Mouse (Mus musculus): ENCODE measurements around the gene Trak2. TPM values are rescaled to one million over a fixed set of nuclear protein-coding genes. Genes with fewer than 3 reads are reported as not detected.
"Not testable (repeated sequence)": the region's sequence is repeated elsewhere in the genome, so short reads cannot be mapped to it uniquely, and the experiment has no call there.

The Trak2 gene
- polyA plus RNA-seq, 1 experiment, result 13.0 TPM

DNA sequence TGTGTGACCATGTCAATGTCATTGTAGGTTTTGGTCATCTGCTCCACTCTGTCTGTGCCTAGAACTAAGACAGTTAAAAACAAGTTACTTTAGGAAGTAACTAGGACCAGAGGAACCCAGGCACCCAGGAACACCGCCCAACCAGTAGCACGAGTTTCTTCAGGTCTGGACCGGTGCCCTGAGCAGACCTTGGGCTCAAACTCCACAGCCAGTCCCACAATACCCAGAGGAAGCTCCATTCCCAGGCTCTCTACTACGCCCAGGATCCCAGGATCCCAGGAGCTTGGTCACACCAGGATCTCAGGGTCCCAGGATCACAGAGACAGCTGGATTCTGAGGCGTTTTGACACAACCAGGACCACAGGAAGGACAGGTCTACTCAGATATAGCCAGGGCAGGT, 46.6 kb downstream of the Trak2 start:
- no peak overlapping the region for H3K27ac ChIP-seq (ENCODE audit: insufficient read depth, low read depth, low read length)
- TF ChIP-seq POLR2A (IDR thresholded peaks at IDR 0.05; ENCODE audit: low read depth, low read length) (no peak), CTCF (IDR thresholded peaks at IDR 0.05; ENCODE audit: extremely low read depth, insufficient read length, insufficient replicate concordance, low read depth, low read length) (no peak)
- peaks cover 12% of the 10 kb centered on the region for H3K36me3 ChIP-seq (ENCODE audit: control insufficient read depth, insufficient read depth, low read length)
- no peak overlapping the region for H3K4me3 ChIP-seq (ENCODE audit: low read depth, low read length)
- no peaks in the 10 kb centered on the region for H3K27me3 ChIP-seq (ENCODE audit: control insufficient read depth, insufficient read depth, low read length)
- 46% methylated on average over 5 of the region's 5 CpGs for WGBS
- H3K4me1 ChIP-seq (ENCODE audit: control insufficient read depth, insufficient read depth, insufficient read length, low read length), result peaks cover 2% of the 10 kb centered on the region; the same call in 1 of the 2 replicates

DNA sequence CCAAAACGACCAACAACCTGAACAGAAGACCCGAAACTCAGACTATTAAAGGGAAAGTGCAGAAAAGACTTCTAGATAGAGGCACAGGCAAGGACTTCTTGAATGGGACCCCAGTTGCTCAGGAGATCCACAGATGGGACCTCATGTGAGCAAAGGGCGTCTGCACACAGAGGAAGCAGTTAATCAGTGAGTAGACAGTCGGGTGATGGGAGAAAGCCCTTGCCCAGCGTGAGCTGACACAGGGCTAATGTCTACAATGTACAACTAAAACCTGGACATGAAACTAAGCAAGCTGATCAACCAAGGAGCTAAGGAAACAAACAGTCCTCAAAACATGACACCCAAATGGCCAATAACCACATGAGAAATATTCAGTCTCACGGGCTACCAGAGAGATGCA, 55.7 kb downstream of the Trak2 start:
- H3K36me3 ChIP-seq (ENCODE audit: control insufficient read depth, insufficient read depth, low read length), result peaks cover 49% of the 10 kb centered on the region
- no peaks in the 10 kb centered on the region for H3K27me3 ChIP-seq (ENCODE audit: control insufficient read depth, insufficient read depth, low read length)
- no peak overlapping the region for H3K27ac ChIP-seq (ENCODE audit: insufficient read depth, low read depth, low read length)
- no peak overlapping the region for H3K4me3 ChIP-seq (ENCODE audit: low read depth, low read length)
- no peaks in the 10 kb centered on the region for H3K4me1 ChIP-seq (ENCODE audit: control insufficient read depth, insufficient read depth, insufficient read length, low read length)
- TF ChIP-seq CTCF (IDR thresholded peaks at IDR 0.05; ENCODE audit: extremely low read depth, insufficient read length, insufficient replicate concordance, low read depth, low read length), result no peak
- TF ChIP-seq POLR2A (IDR thresholded peaks at IDR 0.05; ENCODE audit: low read depth, low read length), result no peak
- 86% methylated on average over 6 of the region's 6 CpGs for WGBS

DNA sequence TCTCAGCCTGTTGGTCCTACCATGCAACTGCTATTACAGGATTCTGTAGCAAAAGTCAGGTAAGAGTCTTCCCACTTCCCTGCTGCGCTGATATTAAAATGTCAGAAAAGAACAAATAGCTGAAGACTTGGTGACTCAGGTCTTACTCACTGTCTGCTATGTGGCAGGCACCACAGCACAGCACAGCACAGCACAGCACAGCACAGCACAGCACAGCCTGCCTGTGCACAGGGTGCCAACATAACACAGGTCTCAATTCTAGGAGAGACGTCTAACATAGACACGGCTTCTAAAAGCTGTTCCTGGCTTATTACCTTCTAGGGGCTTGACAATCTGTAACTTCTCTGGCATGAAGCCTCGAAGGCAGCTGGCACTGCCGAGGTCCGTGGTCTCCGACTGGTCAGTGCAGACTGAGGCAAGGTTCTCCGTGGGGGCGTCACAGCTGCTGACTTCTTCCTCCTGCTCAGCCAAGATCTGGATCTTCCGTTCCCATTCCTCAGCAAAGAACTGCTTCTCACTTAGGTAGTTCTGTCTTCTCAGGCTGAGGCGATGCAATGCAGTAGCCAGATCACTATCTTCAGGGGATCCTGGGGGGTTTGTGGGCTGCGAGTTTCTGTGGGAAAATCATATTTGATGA, 63.5 kb downstream of the Trak2 start:
- H3K4me3 ChIP-seq (ENCODE audit: low read depth, low read length), result no peak overlapping the region
- no peaks in the 10 kb centered on the region for H3K27me3 ChIP-seq (ENCODE audit: control insufficient read depth, insufficient read depth, low read length)
- no peak for TF ChIP-seq CTCF (IDR thresholded peaks at IDR 0.05; ENCODE audit: extremely low read depth, insufficient read length, insufficient replicate concordance, low read depth, low read length)
- TF ChIP-seq POLR2A (IDR thresholded peaks at IDR 0.05; ENCODE audit: low read depth, low read length), result no peak
- no peak overlapping the region for H3K27ac ChIP-seq (ENCODE audit: insufficient read depth, low read depth, low read length)
- WGBS, result 94% methylated on average over 12 of the region's 12 CpGs
- no peaks in the 10 kb centered on the region for H3K4me1 ChIP-seq (ENCODE audit: control insufficient read depth, insufficient read depth, insufficient read length, low read length)
- H3K36me3 ChIP-seq (ENCODE audit: control insufficient read depth, insufficient read depth, low read length), result peaks cover 52% of the 10 kb centered on the region

DNA sequence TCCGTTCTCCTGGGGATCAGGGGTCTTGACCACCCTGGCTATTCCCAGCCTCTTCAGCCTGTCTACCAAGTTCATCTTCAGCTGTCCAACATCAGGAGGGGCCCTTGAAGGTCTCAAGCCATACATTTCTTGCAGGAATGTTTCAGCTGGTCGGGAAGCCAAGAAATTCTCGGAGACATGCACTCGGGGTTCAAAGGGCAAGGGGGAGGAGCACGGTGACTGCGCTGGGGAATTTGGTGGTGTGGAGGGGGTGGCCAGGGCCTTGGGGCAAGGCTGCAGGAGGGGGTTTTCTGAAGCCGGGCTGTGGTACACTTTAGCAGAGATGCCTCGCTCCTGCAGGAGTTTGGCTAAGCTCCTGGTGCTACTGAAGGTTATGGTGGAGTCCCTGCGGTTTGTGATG, 69.5 kb downstream of the Trak2 start:
- 66% methylated on average over 9 of the region's 9 CpGs for WGBS

DNA sequence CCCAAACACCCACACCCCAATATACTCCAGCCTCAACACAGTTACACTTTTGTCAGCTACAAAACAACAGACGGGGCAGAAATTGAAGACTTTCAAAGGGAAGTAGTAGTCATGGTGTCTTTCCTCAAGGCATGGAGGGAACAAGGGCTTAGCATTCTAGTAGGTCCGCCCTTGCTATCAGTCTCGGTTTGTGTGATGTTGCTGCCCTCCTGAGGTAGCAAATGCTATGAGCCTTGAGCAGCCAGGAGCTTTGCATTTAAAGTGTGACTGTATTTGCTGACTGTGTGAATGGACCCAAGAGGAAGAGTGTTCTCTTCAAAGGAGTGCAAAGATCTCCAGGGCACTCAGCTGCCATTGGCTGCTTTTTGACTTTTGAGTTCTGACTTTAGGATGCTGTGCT, 75.7 kb downstream of the Trak2 start:
- H3K27me3 ChIP-seq (ENCODE audit: control insufficient read depth, insufficient read depth, low read length); H3K4me3 ChIP-seq (ENCODE audit: low read depth, low read length); H3K27ac ChIP-seq (ENCODE audit: insufficient read depth, low read depth, low read length); H3K36me3 ChIP-seq (ENCODE audit: control insufficient read depth, insufficient read depth, low read length); H3K4me1 ChIP-seq (ENCODE audit: control insufficient read depth, insufficient read depth, insufficient read length, low read length): not testable (repeated sequence)
- 23% methylated on average over 3 of the region's 3 CpGs for WGBS

More for the DNA sequence above, 69.5 kb downstream of the Trak2 start:
- Histone ChIP-seq H3K36me3 (ENCODE audit: control insufficient read depth, insufficient read depth, low read length) (peaks cover 38% of the 10 kb centered on the region), H3K27ac (ENCODE audit: insufficient read depth, low read depth, low read length) (no peak overlapping the region), H3K4me1 (ENCODE audit: control insufficient read depth, insufficient read depth, insufficient read length, low read length) (no peaks in the 10 kb centered on the region), H3K4me3 (ENCODE audit: low read depth, low read length) (no peak overlapping the region), H3K27me3 (ENCODE audit: control insufficient read depth, insufficient read depth, low read length) (no peaks in the 10 kb centered on the region)
- TF ChIP-seq CTCF (IDR thresholded peaks at IDR 0.05; ENCODE audit: extremely low read depth, insufficient read length, insufficient replicate concordance, low read depth, low read length) (no peak), POLR2A (IDR thresholded peaks at IDR 0.05; ENCODE audit: low read depth, low read length) (no peak)

DNA sequence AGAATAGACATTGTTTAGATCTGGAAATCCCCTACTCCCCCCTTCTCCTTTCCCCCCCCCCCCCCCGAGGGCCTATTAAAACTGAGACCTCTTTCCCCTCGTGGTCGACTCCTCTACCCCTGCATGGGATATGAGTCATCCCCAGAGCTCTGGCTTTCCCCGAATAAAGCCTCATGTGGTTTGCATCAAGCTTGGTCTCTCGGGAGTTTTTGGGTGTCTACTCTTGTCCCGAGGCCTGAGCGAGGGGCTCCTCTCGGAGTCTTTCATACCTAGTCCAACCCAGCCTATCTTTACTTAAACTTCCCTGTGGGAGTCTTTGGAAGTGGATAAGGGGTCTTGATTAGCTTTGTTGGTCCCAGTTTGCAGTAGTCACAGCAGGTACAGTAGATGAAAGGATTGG, 80.8 kb downstream of the Trak2 start:
- H3K4me3 ChIP-seq (ENCODE audit: low read depth, low read length); H3K27ac ChIP-seq (ENCODE audit: insufficient read depth, low read depth, low read length); H3K36me3 ChIP-seq (ENCODE audit: control insufficient read depth, insufficient read depth, low read length); H3K27me3 ChIP-seq (ENCODE audit: control insufficient read depth, insufficient read depth, low read length): not testable (repeated sequence)
- peaks cover 12% of the 10 kb centered on the region; the same call in 1 of the 2 replicates for H3K4me1 ChIP-seq (ENCODE audit: control insufficient read depth, insufficient read depth, insufficient read length, low read length)
- 84% methylated on average over 8 of the region's 8 CpGs for WGBS

DNA sequence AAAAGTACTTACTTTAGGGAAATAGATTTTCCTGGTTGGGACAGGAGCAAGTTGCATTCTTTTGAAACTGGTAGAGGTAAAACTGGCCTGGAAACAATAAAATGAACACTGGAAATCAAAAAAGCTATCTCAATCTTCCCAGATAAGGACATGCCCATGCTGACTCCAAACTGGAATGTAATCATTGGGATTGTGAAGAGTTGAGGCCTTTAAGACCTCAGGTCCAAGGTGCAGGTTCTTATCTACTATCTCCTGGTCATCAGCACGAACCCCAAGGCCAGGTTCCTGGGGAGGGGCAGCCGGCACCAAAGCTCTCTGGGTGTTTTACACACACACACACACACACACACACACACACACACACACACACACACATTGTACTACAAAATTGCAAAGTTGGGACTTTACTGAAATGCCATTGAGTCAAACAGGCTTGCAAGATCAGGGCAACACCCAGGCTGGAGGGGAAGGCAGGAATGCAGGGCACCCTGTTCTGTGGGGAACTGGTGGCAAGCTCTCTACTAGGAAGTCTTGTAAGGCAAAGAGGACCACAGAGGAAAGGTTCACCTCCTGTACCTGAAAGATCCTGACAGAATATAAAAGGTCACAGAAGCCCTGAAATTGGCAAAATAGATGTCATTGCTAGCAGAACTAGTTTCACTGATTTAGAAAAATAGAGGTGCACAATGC, 81.6 kb downstream of the Trak2 start:
- H3K36me3 ChIP-seq (ENCODE audit: control insufficient read depth, insufficient read depth, low read length); H3K4me3 ChIP-seq (ENCODE audit: low read depth, low read length); H3K27me3 ChIP-seq (ENCODE audit: control insufficient read depth, insufficient read depth, low read length): not testable (repeated sequence)
- Histone ChIP-seq H3K4me1 (ENCODE audit: control insufficient read depth, insufficient read depth, insufficient read length, low read length) (peaks cover 12% of the 10 kb centered on the region; the same call in 1 of the 2 replicates), H3K27ac (ENCODE audit: insufficient read depth, low read depth, low read length) (peak overlapping the region; percentile 78)
- 14% methylated on average over 2 of the region's 2 CpGs for WGBS

DNA sequence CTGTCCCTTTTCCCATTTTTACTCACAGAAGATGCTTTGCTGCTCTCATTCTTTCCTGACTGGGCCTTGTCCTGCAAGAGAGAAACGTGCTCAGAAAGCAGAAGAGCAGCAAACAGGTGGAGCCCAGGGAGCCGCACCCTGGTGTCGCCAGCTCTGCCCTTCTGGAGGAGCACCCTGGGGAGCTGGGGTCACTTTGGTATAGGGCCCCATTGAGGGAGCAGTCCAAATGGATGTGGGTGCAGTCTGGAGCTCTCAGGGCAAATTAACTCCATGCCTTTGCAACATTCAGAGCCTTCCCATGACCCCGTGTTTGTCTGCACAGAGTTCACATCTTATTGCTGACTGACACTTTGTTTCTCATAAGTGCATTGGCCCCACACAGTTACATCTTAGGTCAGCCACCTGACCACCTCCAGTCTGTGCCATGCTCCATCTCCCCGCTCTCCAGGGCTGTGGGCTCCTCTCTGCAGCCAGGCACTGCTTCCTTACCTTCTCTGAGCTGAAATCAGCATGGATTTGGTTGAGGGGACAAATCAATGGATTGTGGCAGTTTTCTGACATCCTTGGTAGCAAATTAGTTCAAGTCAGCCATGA, 82.4 kb downstream of the Trak2 start:
- H3K4me3 ChIP-seq (ENCODE audit: low read depth, low read length); H3K36me3 ChIP-seq (ENCODE audit: control insufficient read depth, insufficient read depth, low read length); H3K27me3 ChIP-seq (ENCODE audit: control insufficient read depth, insufficient read depth, low read length): not testable (repeated sequence)
- Histone ChIP-seq H3K4me1 (ENCODE audit: control insufficient read depth, insufficient read depth, insufficient read length, low read length) (peaks cover 12% of the 10 kb centered on the region; the same call in 1 of the 2 replicates), H3K27ac (ENCODE audit: insufficient read depth, low read depth, low read length) (peak overlapping the region; percentile 78)
- WGBS, result 61% methylated on average over 5 of the region's 5 CpGs
